Mouse (Mus musculus) lung, postnatal 0 days (tissue): Measurements from ENCODE around the gene Efna2.

Experiments used
- CTCF ChIP-seq: IDR thresholded peaks from 2 replicates; pipeline ENCODE4 v1.5.1; 2016; ENCODE audit warnings: antibody characterized with exemption, mild to moderate bottlenecking
- EP300 ChIP-seq: IDR thresholded peaks from 2 replicates; pipeline ENCODE4 v1.6.1; 2016; ENCODE audit warnings: antibody characterized with exemption, mild to moderate bottlenecking, control low read depth

- TF ChIP-seq CTCF (peak; percentile 74), EP300 (peak; percentile 72)
These were observed 31.3 kb upstream of the Efna2 start, which contains the start of gene Midn for GRCm38 (mm10) chr10:80147719-80148601.
